Mouse (Mus musculus): ENCODE data around the gene Kit.

- TF ChIP-seq MAX (IDR thresholded peaks at IDR 0.05) (no peak), MYOD1 (IDR thresholded peaks at IDR 0.05; ENCODE audit: control insufficient read depth, insufficient read length, low read depth) (no peak), CTCF (IDR thresholded peaks at IDR 0.05; ENCODE audit: control insufficient read depth, insufficient read depth, insufficient read length) (no peak), USF1 (IDR thresholded peaks at IDR 0.05; ENCODE audit: low read depth) (no peak), MYOG (IDR thresholded peaks at IDR 0.05; ENCODE audit: control insufficient read depth, extremely low read depth, insufficient read length) (no peak)
These were observed 130.0 kb downstream of the Kit start for GRCm38 (mm10) chr5:75704584-75705175.

Measured in C2C12 (cell line).